Mouse (Mus musculus): ENCODE results near the gene Bdh1. TPM values are rescaled to one million over a fixed set of nuclear protein-coding genes. Genes with fewer than 3 reads are reported as not detected.

Bdh1 gene
- total RNA-seq, 2 experiments from 2014 or later, result 92.4 to 95.6 TPM

DNA sequence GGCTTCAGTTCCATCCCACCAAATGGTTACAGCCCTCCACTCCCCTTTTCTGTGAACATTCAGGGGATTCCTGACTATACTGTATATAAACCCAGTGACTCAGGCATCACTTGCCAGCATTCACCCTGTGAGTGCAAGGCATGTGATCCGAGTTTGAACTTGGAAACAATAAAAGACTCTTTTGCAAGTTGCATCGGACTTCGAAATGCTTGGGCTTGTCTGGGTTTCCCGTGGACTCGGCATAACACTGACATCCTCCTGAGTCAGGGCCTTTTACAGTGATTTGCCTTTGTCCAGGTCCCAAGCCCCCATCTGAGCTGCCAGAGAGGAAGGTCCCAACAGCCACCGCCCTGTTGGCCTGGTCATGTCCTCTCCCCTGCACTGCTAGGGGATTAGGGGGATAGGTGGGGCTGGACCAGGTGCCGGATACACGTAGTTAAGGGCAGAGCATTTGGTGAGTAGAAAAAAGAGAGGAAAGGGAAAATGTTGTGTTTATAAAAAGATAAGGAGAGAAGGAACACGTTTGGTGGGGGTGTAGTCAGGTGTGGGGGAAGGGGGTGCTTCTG is 6.1 kb upstream of the Bdh1 start:
- no peak overlapping the region for H3K4me3 ChIP-seq
- TF ChIP-seq CTCF (conservative IDR thresholded peaks at IDR 0.05), result no peak
- DNase-seq (ENCODE audit: low spot score in 2 of 2), result no peak
- no peak overlapping the region for H3K27ac ChIP-seq

DNA sequence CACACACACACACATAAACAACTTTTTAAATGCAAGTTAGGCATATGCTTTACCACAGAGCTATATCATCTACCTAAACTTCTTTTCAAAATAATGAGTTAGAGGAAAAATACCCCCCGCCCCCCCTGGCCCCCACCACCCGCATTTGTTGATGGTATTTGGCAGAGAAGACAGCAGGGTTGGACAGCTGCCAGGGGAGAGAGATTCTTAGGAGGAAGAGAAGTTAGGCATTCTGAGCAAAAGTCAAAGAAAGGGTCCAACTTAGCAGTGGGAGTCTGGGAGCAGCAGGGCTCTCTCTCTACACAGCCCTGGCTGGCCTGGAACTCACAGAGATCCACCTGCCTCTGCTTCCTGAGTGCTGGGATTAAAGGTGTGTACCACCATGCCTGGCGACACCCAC is 3.4 kb upstream of the Bdh1 start:
- Histone ChIP-seq H3K27ac (no peak overlapping the region), H3K4me3 (no peak overlapping the region)
- no peak for TF ChIP-seq CTCF (conservative IDR thresholded peaks at IDR 0.05)
- DNase-seq (ENCODE audit: low spot score in 2 of 2), result no peak

DNA sequence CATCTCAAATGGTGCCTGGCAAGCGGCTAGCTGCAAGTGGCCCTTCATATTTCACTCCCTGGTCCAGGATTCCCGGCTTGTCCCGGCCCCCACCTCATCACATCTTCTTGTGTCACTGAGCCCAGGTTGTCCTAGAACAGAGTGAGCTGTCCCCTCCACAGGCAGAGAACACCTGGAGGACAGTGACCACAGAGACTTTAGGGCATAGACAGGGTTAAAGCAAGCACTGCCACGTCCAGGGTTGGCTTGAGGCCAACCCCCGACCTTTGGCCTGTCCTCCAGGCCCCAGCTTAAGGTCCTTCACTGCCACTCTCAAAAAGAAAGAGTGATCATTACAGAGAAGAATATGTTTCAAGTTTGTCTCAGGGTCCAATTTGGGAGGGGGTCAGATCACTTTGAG is 2.6 kb upstream of the Bdh1 start:
- H3K4me3 ChIP-seq, result no peak overlapping the region
- TF ChIP-seq CTCF (conservative IDR thresholded peaks at IDR 0.05), result no peak
- no peak overlapping the region for H3K27ac ChIP-seq
- no peak for DNase-seq (ENCODE audit: low spot score in 2 of 2)

DNA sequence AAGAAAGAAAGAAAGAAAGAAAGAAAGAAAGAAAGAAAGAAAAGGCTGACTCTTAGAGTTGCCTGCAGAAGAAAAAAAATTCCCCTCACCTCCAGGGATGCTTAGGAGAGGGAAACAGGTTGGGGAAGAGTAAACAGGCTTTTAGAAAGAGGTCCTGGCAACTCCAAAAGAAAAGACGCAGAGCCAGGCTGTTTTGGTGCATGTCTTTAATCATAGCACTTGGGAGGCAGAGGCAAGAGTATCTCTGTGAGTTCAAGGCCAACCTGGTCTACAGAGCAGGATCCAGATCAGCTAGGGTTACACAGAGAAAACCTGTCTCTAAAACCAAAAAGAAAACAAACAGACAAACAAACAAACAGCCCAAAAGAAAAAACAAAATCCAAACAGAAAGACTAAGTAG is 642 bp downstream of the Bdh1 start:
- Histone ChIP-seq H3K4me3 (no peak overlapping the region), H3K27ac (no peak overlapping the region)
- no peak for TF ChIP-seq CTCF (conservative IDR thresholded peaks at IDR 0.05)
- DNase-seq (ENCODE audit: low spot score in 2 of 2), result no peak

DNA sequence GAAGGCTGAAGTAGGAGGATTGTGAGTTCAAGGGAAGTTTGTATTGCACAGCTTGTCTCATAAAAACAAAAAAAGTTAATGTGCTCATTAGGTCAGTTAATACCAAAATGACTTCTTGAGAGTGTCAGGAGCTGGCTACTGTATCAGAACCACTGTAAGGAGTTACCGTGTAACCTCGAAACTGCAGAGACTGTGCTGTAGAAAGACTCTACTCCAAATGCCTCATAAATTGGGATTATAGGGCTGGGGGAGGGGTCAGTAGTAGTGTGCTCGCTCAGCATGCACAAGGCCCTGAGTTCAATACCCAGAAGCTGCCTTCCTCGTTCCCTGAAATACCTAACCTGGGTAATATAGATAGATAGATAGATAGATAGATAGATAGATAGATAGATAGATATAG is 1.3 kb downstream of the Bdh1 start:
- Histone ChIP-seq H3K27ac (no peak overlapping the region), H3K4me3 (no peak overlapping the region)
- no peak for DNase-seq (ENCODE audit: low spot score in 2 of 2)
- no peak for TF ChIP-seq CTCF (conservative IDR thresholded peaks at IDR 0.05)

DNA sequence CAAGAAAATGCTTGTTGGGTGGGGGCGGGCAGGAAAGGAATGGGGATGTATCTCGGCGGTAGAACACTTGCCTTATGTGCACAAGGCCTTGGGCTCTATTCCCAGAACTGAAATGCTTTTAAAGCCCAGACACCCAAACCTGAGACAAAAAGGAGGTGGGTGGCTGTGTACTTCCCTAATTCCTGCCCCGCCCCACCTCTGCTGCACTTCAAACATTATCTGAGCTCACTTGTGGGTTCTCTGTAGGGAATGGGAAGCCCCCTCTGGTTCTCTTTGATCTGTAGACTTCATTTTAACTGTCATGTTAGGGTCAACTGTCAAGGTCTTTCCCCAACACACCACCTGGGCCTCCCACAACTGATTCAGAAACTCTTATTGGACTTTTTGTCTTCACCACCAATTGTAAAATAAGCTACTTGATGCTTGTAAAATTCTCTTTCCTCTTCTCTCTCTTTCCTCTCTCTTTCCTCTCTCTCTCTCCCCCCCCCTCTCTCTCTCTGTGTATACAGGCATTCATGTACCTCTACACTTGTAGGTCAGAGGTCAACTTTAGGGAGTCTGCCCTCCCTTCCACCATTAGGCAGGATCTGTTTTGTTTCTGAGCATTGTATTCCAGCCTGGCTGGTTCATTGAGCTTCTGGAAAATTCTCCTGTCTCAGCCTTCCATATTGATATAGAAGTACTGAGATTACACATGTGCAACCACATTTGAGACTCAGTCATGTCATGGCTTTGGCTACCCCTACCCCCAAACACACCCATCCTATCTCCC is 2.5 kb downstream of the Bdh1 start:
- Histone ChIP-seq H3K4me3 (no peak overlapping the region), H3K27ac (no peak overlapping the region)
- no peak for DNase-seq (ENCODE audit: low spot score in 2 of 2)
- no peak for TF ChIP-seq CTCF (conservative IDR thresholded peaks at IDR 0.05)

DNA sequence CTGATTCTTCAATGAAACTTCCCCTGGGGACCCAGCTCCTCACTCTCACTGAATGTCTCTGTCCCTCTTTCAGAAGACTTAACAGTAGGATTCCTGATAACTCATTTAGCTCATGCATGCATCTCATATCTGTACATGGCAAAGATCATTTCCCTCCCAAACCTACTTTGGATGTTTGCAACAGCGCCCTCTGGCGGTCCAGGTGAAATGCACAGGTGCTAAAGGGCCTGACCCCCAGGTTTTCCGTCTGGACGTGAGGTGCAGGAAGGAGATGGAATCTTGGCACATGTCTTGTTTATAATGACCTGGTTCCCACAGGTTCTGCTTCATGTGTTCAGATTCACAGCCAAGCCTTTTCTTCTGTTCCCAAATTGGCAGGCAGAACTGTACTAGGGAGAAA is 3.4 kb downstream of the Bdh1 start:
- peak; percentile 98 for TF ChIP-seq CTCF (conservative IDR thresholded peaks at IDR 0.05)
- DNase-seq (ENCODE audit: low spot score in 2 of 2), result peak; percentile 51 to 67
- no peak overlapping the region for H3K27ac ChIP-seq
- H3K4me3 ChIP-seq, result no peak overlapping the region

DNA sequence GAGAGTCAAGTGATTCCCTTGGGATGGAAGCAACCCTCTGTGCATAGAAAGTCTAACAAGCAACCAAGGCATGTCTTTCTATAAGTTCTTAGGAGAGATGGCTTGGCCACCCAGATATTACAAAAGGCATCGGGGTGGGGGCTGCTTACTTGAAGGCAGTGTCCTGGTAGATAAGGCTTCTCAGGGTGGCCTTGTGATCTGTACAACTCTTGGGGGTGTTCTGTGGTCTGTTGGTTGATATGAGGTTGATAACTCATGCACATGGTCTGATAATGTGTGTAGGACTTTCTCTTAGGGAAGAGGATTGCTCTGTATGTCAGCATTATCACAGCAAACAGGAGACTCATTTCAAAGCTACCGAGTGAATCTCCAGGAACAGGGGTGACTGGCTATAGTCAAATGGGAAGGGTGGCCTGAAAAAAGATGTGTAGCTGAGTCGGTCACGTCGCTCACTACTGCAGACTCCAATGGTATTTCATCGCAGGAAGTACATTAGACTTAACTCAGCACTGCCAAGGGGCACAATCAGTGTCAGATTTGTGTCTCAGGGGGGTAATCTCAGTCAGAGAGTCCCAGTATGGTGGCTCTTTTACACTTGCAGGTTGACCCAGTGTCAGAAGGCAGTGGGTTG is 4.5 kb downstream of the Bdh1 start:
- DNase-seq (ENCODE audit: low spot score in 2 of 2), result no peak
- TF ChIP-seq CTCF (conservative IDR thresholded peaks at IDR 0.05), result no peak
- Histone ChIP-seq H3K27ac (no peak overlapping the region), H3K4me3 (no peak overlapping the region)

DNA sequence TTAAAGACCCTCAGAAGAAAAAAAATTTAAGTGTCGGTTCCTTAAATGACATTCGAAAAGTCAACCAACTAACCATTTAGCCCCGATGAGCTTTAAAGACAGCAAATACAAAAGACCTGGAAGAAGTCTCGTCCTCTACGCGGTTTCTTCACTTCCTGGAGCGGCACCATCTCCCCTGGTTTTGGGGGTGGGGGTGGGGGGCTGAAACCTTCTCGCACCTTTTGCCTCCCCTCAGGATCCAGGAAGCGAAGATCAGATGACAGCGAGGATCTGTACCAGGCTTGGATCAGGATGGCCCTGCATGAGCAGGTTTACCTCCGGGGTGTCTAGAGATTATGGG is 6.2 kb downstream of the Bdh1 start:
- no peak for TF ChIP-seq CTCF (conservative IDR thresholded peaks at IDR 0.05)
- Histone ChIP-seq H3K27ac (peak overlapping the region; percentile 99), H3K4me3 (peak overlapping the region; percentile 91)
- no peak for DNase-seq (ENCODE audit: low spot score in 2 of 2)

DNA sequence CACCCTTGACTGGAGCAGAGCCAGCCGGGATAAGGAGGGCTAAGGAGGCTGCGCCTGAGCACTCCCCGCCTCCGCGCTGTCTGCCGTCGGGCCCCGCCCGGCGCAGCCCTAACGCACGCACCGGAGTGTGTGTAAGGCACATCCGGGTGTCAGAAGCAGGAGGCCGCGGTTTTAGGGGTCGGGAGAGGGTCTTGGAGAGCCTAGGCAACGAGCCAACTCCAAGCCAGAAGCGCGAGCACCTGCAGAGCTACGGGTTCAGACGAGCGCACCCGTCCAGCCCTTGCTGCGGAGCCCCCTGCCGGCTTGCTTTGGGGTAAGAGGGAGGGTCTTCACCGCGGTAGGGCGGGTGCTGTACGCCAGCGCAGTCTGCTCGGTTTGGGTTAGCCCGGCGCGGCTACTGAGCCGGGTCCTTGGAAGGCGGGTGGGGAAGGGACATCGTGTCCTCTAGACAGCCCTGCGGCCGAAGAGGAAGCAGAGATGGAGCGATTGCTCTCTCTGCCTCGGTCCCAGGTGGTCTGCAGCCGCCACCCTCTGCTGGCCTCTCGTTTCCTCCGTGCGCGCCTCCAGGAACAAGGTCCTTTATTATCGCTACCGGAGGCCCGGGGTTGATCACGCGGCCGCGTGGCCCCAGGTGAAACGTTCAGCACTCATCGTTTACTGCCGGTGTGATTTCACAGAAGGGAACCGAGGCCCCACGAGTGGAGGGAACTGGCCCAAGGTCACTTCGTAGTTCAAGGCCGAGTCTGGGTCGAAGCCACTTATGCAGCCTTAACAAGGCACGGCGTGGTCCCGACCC is 6.8 kb downstream of the Bdh1 start:
- DNase-seq (ENCODE audit: low spot score in 2 of 2), result peak; percentile 82 to 86
- Histone ChIP-seq H3K27ac (peak overlapping the region; percentile 99), H3K4me3 (peak overlapping the region; percentile 91)
- peak; percentile 51 for TF ChIP-seq CTCF (conservative IDR thresholded peaks at IDR 0.05)

DNA sequence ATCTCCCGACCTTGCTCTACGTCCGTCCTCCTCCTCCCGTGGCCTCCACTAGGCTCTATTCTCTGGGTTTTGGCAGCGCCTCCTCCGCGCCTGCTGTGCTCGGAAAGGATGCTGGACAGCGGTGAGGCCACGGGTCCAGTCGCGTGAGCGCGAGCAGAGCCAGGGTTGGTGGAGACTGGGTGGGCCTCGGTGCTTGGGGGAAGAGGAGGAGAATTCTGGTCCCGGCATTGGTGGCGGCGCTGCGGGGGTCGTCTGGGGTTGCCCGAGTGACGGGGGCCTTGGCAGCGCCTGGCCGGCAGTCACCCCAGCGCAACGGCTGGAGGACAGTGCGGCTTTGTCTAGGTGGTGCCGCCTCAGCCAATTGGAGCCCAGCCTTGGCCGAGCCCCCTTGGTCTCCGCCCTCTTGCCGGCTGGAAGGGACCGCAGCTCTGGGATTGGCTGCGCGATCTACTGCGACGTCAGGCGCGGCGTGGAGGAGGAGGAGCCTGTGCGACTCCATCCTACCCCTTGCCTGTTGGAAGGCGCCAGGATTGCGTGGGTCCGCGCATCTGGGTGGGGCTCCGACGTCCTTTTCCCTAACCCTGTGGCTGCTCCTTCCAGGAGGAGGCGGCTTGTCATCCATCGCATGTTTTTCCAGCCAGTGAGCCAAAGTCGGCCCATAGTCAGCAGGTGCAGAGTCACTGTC is 7.5 kb downstream of the Bdh1 start:
- no peak for TF ChIP-seq CTCF (conservative IDR thresholded peaks at IDR 0.05)
- Histone ChIP-seq H3K27ac (peak overlapping the region; percentile 99), H3K4me3 (peak overlapping the region; percentile 91)
- peak; percentile 97 to 99 for DNase-seq (ENCODE audit: low spot score in 2 of 2)

DNA sequence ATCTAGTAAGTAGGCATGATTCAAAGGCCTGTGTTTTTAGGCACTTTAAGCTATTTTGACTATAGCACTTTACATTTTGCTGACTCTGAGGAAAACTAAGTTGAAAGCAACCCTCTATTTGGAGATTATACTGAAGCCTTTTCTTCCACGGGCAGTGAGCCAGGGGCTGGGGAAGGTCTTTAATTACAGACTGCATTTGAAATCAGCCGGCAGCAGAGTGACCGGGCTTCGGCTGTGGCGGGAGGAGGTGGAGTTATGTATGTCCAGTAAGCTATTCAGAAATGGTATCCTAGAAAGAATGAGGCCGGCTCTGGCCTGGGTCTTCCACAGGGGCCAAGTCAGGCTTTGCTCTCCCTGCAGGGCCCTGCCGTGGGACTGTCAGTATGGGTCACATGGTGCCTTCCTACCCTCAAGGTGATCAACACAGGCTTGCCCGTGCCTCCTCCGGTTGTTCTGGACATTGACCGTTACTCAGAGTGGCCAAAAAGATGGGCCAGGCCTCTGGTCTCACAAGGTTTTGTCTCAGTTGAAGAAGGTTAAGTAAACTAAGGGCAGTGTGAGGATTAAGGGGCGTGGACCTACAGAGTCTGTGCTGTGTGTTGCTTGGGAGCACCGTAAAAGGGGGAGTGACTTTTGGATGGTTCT is 11.5 kb downstream of the Bdh1 start:
- Histone ChIP-seq H3K4me3 (no peak overlapping the region; the same call in 1 of the 2 replicates), H3K27ac (peak overlapping the region; percentile 60)
- TF ChIP-seq CTCF (conservative IDR thresholded peaks at IDR 0.05), result no peak
- no peak for DNase-seq (ENCODE audit: low spot score in 2 of 2)

All from layer of hippocampus, adult 2 months (tissue).